Mouse (Mus musculus) mesoderm, embryonic 11.5 days (tissue): ENCODE measurements around the gene Abi3.
"Not testable (repeated sequence)": the region's sequence is repeated elsewhere in the genome, so short reads cannot be mapped to it uniquely, and the experiment has no call there.

Experiments used
- DNase-seq: peaks from one replicate; pipeline ENCODE4 v3.0.0-alpha.2; 2012; ENCODE audit warnings: low read depth, low spot score

Gene Abi3

GRCm38 (mm10) chr11:95842074-95842681 is at the start of gene Abi3:
TSS of gene Abi3 (minus strand) at chr11:95842476.
- DNase-seq: no peak

GRCm38 (mm10) chr11:95890462-95891051 is 48.3 kb upstream of the Abi3 start:
- DNase-seq: no peak

- not testable (repeated sequence) for DNase-seq
Observed at GRCm38 (mm10) chr11:95879861-95880260, 37.6 kb upstream of the Abi3 start.

- DNase-seq: peak; percentile 78
Observed at GRCm38 (mm10) chr11:95876296-95876695, 34.0 kb upstream of the Abi3 start.

- DNase-seq: no peak
Observed at GRCm38 (mm10) chr11:95875804-95876203, 33.5 kb upstream of the Abi3 start.

GRCm38 (mm10) chr11:95869918-95870470 is 27.7 kb upstream of the Abi3 start:
- DNase-seq: no peak

- DNase-seq: no peak
Observed at GRCm38 (mm10) chr11:95869442-95869841, 27.2 kb upstream of the Abi3 start.

GRCm38 (mm10) chr11:95861397-95861796 is 19.1 kb upstream of the Abi3 start:
- no peak for DNase-seq

GRCm38 (mm10) chr11:95860071-95860490 is 17.8 kb upstream of the Abi3 start:
- peak; percentile 43 for DNase-seq

- DNase-seq: peak; percentile 84
Observed at GRCm38 (mm10) chr11:95859468-95859855, 17.2 kb upstream of the Abi3 start.

- peak; percentile 98 for DNase-seq
Observed at GRCm38 (mm10) chr11:95858528-95859467, 16.5 kb upstream of the Abi3 start.

GRCm38 (mm10) chr11:95857716-95858527 is 15.6 kb upstream of the Abi3 start:
- DNase-seq: peak; percentile 32

- DNase-seq: no peak
Observed at GRCm38 (mm10) chr11:95857306-95857705, 15.0 kb upstream of the Abi3 start.

- peak; percentile 48 for DNase-seq
Observed at GRCm38 (mm10) chr11:95853684-95854083, 11.4 kb upstream of the Abi3 start.

GRCm38 (mm10) chr11:95850898-95851297 is 8.6 kb upstream of the Abi3 start:
- DNase-seq: no peak

GRCm38 (mm10) chr11:95844935-95845334 is 2.7 kb upstream of the Abi3 start:
- DNase-seq: no peak

- DNase-seq: no peak
Observed at GRCm38 (mm10) chr11:95843421-95843950, 1.2 kb upstream of the Abi3 start.

- DNase-seq: no peak
Observed at GRCm38 (mm10) chr11:95842953-95843352, 677 bp upstream of the Abi3 start.

- DNase-seq: no peak
Observed at GRCm38 (mm10) chr11:95841498-95841830, 812 bp downstream of the Abi3 start.

GRCm38 (mm10) chr11:95840694-95841497 is 1.4 kb downstream of the Abi3 start:
- DNase-seq: no peak
